Mouse (Mus musculus) layer of hippocampus, adult 2 months (tissue): ENCODE results near the gene Sars. TPM values are rescaled to one million over a fixed set of nuclear protein-coding genes. Genes with fewer than 3 reads are reported as not detected.

ENCODE experiments used
- DNase-seq, 2 experiments: peaks; one replicate each; pipeline ENCODE4 v3.0.0; 2022; ENCODE audit warnings: low spot score in 2 of 2
- H3K27ac ChIP-seq: fragments of 200-600 bp; 2 replicates; pipeline ENCODE4 v1.8.1; 2022
- H3K4me3 ChIP-seq: fragments of 200-600 bp; 2 replicates; pipeline ENCODE4 v1.8.1; 2022; ENCODE audit warnings: mild to moderate bottlenecking
- CTCF ChIP-seq: fragments of 200-600 bp; conservative IDR thresholded peaks from 2 replicates; pipeline ENCODE4 v1.8.1; 2022; ENCODE audit warnings: antibody characterized with exemption, mild to moderate bottlenecking, moderate library complexity
- total RNA-seq, 2 experiments: library from RNA; stranded (reverse); gene quantifications; 2 replicates each; pipeline ENCODE4 v1.2.3; 2021

Gene Sars
- total RNA-seq, 2 experiments from 2014 or later = 198 to 213 TPM

GRCm38 (mm10) chr3:108445366-108445705, 327 bp upstream of the Sars start:
- Histone ChIP-seq H3K4me3 (peak overlapping the region; percentile 73), H3K27ac (peak overlapping the region; percentile 95)
- no peak; the same call in 1 of the 2 replicates for TF ChIP-seq CTCF
- no peak for DNase-seq

DNA sequence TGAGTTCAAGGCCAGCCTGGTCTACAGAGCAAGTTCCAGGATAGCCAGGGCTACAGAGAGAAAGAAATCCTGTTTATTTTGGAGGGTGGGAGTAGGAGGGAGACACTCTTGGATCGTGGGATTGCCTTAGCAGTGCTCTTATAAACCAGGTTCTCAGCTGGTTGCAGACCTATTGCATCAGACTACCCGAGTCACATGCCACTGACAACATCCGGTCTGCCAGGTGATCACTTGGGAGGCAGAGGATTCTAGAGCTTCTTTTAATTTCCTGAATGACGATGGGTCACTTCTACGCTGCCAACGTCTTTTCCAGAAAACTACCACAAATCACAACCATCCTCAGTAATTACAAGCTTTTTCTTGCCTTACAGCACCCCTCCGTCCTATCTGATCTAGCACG, 980 bp downstream of the Sars start:
- peak in 1 of 2 experiments; percentile 41 for DNase-seq
- TF ChIP-seq CTCF = no peak
- Histone ChIP-seq H3K27ac (peak overlapping the region; percentile 95), H3K4me3 (peak overlapping the region; percentile 73)

DNA sequence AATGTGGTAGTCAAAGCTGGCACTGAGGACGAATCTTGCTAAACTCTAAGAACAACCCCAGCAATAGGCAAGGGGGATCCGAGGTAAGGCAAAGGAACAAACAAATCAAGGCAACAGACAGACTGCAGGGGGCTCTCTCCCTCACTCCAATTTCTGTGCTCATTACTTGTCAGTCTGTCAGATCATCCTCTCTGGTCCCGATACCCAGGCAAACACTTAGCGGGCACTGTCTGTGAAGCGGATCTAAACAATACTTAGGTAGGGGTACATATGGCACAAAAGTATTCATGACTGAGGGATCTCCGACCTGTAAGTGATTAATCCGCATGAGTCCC, 8.7 kb downstream of the Sars start:
- Histone ChIP-seq H3K4me3 (no peak overlapping the region), H3K27ac (no peak overlapping the region)
- DNase-seq = no peak
- TF ChIP-seq CTCF = peak; percentile 31

GRCm38 (mm10) chr3:108435701-108436379, 9.2 kb downstream of the Sars start:
- H3K4me3 ChIP-seq = no peak overlapping the region
- DNase-seq = no peak
- no peak for TF ChIP-seq CTCF
- no peak overlapping the region for H3K27ac ChIP-seq

DNA sequence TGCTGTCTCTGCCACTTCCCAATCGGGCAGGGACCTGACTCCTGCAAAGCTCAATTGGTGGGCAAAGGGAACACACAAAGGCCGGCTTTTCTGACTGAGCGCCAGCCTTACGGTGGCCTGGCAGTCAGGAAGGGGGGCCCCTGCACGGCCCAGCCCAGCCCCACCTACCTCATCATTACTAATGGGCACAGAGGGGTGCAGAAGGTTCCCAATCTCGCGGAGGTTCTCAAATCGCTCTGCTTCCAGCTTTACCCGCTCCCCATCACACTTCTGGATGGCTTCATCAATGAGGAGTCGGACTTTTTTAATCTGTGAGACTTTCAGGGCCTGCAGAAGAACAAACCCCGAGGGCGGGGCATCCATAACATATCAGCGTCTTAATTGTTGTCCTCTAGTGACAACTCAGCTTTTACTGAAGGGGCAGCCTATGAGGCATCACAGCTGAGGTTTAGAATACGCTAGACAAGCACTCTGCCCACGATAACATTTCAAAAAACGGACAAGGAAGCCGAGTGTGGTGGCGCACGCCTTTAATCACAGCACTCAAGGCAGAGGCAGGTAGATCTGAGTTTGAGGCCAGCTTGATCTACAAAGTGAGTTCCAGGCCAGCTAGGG, 11.0 kb downstream of the Sars start:
- no peak overlapping the region for H3K4me3 ChIP-seq
- no peak for TF ChIP-seq CTCF
- H3K27ac ChIP-seq = peak overlapping the region; percentile 23; the same call in 1 of the 2 replicates
- no peak for DNase-seq

DNA sequence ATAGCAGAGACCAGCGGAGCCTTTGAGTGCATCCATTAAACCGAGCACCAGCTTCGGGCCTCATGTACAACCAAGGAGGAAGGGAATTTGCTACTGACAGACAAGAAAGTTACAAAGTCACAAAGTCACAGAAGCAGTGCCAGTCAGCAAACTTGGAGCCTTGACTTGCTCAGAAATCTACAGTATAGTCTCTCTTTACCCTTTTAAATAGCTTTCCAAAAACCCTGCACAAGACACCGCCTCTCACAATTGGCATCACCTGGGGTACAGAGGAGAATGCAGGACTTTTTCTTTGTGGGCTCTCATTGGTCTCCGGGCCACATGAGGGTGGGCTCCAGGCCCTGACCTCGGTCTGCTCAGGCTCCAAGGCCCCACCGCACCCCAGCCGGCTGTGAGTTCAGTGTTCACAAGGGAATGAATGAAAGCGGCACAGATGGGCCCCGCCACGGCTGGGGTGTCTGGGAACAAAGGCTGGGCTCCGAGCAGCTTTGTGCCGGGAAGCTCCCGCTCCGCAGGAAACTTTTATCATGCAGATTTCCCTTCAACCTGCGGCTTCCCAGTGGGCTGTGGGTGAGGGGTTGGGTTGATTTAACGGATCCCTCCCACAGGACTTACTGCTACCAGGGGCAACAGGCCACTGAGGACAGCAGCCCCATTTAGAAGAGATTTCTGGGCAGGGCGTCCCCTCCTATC, 11.7 kb downstream of the Sars start:
- Histone ChIP-seq H3K4me3 (no peak overlapping the region), H3K27ac (peak overlapping the region; percentile 39; the same call in 1 of the 2 replicates)
- no peak for TF ChIP-seq CTCF
- DNase-seq = no peak

DNA sequence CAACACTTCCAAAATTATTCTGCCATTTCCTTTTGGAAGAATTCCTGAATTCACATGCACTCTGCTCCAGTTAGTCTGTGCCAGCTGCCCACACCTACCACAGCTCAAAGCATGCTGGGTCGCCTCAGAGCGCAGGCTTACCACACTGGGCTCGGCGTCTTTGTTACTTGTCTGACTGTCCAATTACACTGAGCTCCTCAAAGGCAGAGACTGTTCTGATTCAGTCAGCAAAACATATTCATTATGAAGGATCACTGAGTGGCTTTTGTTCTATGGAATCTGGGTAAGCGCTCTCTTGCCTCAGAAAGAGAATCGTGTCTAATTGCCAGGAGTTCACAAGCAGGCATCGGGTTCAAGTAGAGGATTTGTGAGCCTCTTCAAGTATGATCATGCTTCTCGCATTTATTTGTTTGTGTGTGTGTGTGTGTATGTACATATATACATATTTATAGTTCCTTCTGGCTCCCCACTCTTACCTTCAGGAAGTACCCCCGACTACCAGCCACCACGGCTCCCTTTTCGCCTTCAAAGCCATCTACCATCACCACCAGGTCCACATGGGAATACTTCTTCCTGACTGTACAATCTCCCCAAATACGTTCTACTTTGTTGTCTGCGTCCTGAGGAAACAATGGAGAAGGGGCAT, 12.3 kb downstream of the Sars start:
- Histone ChIP-seq H3K4me3 (no peak overlapping the region), H3K27ac (peak overlapping the region; percentile 39)
- DNase-seq = no peak
- no peak for TF ChIP-seq CTCF

DNA sequence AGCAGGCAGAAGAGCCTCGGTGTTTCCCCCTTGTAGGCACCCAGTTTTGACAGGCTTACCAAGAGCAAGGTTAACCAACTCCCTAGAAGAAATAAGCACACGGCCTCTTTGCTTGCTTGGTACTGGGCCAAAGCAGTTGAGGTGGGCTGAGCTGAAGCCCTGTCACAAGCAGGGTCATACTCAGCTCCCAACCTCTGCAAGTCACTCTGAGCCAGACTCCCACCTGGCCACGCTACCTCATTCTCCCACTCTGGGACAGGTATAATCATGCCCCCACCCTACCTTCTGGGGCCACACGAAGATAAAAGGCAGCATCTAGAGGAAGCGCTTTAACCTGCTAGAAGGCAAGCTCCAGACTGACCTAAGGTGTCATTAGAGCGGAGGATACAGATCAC, 19.4 kb downstream of the Sars start:
- TF ChIP-seq CTCF = no peak
- no peak for DNase-seq
- H3K4me3 ChIP-seq = no peak overlapping the region
- H3K27ac ChIP-seq = 0 out of 2 replicates have a peak overlapping the region, but pooled peaks have one; percentile 10

- TF ChIP-seq CTCF = no peak
- 0 out of 2 replicates have a peak overlapping the region, but pooled peaks have one; percentile 10 for H3K27ac ChIP-seq
- no peak overlapping the region for H3K4me3 ChIP-seq
- DNase-seq = no peak
Measured at GRCm38 (mm10) chr3:108424944-108425623, 19.9 kb downstream of the Sars start.

DNA sequence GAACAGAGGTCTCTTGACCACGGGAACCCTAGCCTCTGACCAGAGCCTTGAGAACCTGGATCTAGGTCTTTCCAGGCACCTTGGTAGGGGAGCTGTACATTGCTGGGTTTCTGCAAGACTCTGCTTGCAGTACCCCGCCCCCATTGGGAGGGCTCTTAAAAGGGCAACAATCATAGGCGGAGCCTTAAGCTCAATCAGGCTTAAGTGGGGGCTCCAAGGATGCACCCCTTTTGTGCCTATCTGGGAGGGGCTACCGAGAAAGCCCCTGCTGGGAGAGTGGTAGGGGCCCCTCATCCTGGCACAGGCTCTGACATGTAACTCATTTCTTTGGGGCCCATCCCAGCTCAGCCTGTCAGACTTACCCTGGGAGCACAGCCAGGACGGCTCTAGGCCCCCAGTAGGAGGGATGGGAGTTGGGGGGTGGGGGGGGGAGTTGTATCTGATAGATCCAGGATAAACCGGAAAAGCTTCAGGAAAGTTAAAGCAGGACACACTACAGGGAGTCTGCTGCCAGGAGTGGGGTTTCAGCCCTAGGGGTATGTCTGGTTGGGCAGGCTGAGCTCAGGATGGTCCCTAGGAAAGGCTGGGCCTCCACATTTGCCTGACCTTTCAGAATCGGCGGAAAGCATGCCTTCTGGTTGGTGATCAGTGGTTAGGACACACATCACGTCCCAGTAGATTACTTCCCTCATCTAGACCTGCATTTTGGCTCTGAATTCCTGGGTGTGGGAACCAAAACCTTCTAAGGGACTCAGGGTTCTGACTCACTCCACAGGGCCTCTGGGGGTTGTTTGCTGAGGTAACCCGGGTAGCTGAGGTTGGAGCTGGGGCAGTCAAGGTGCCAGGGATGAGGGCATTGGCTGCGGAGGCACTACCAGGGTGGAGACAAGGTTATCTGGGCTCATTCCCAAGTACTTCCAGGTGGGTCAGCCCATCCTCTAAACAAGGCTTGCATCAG, 20.9 kb downstream of the Sars start:
- peak in 1 of 2 experiments; percentile 65 for DNase-seq
- no peak for TF ChIP-seq CTCF
- Histone ChIP-seq H3K27ac (peak overlapping the region; percentile 51; the same call in 1 of the 2 replicates), H3K4me3 (peak overlapping the region; percentile 33)

DNA sequence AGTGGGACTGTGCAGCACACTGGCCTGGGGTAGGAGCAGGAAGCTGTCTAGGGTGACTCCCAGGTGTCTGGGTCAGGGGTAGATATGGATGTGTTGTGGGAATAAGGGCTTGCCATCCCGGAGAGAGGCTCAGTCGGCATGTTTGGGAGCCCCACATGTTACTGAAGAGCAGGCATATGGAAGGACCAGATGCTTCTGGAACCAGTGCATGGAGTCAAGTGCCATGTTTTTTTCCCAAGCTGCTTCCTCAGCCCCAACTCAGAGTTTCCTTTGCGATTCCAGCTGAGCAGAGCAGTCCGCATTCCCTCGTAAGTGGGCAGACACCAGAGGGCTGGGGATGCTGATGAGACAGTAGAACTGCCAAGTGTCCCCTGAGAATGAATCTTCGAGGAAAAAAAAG, 22.0 kb downstream of the Sars start:
- Histone ChIP-seq H3K4me3 (no peak overlapping the region), H3K27ac (no peak overlapping the region; the same call in 1 of the 2 replicates)
- TF ChIP-seq CTCF = no peak
- DNase-seq = peak in 1 of 2 experiments; percentile 56
